Mouse (Mus musculus) erythroblast, embryonic 14.5 days (primary cell): ENCODE results near the gene Olfr460. TPM values are rescaled to one million over a fixed set of nuclear protein-coding genes. Genes with fewer than 3 reads are reported as not detected.

Source experiments
- H3K27me3 ChIP-seq: 2 replicates; pipeline ENCODE4 v1.6.1; 2012; ENCODE audit warnings: inconsistent platforms; ENCODE audit not compliant: control insufficient read depth
- H3K36me3 ChIP-seq: 2 replicates; pipeline ENCODE4 v1.6.1; 2012; ENCODE audit warnings: mild to moderate bottlenecking, inconsistent platforms; ENCODE audit not compliant: control insufficient read depth
- H3K4me1 ChIP-seq: 2 replicates; pipeline ENCODE4 v1.6.1; 2012; ENCODE audit warnings: inconsistent platforms; ENCODE audit not compliant: control insufficient read depth
- H3K4me3 ChIP-seq: replicated peaks from 2 replicates; pipeline ENCODE3; 2012; ENCODE audit warnings: moderate library complexity, mild to moderate bottlenecking, inconsistent platforms
- H3K9me3 ChIP-seq: 2 replicates; pipeline ENCODE4 v1.6.1; 2012; ENCODE audit warnings: low read length, inconsistent platforms, mixed read lengths; ENCODE audit not compliant: control insufficient read depth
- GATA1 ChIP-seq: IDR thresholded peaks from 2 replicates; pipeline ENCODE4 v1.6.1; 2012; ENCODE audit warnings: low read length, inconsistent platforms, mixed read lengths
- TAL1 ChIP-seq: IDR thresholded peaks from 3 replicates; pipeline ENCODE4 v1.6.1; 2012; ENCODE audit warnings: low read length, inconsistent platforms, mixed read lengths
- polyA plus RNA-seq: library from polyadenylated mRNA; stranded (reverse); fragments of >175 nt; gene quantifications from 2 replicates; pipeline ENCODE4 v1.2.3, GENCODE M21; 2012

Gene Olfr460
- polyA plus RNA-seq, 1 experiment = not detected

GRCm38 (mm10) chr6:40607431-40607830 is 38.1 kb downstream of the Olfr460 start:
- TF ChIP-seq GATA1 = no peak
- no peak for TF ChIP-seq TAL1
- no peaks in the 10 kb centered on the region for H3K27me3 ChIP-seq
- no peak overlapping the region for H3K4me3 ChIP-seq

GRCm38 (mm10) chr6:40610244-40610643 is 41.0 kb downstream of the Olfr460 start:
- no peaks in the 10 kb centered on the region for H3K4me1 ChIP-seq
- TF ChIP-seq TAL1 = no peak
- no peak for TF ChIP-seq GATA1
- H3K9me3 ChIP-seq = no peaks in the 10 kb centered on the region
- no peaks in the 10 kb centered on the region for H3K27me3 ChIP-seq
- no peak overlapping the region for H3K4me3 ChIP-seq
- no peaks in the 10 kb centered on the region for H3K36me3 ChIP-seq

More at GRCm38 (mm10) chr6:40607431-40607830, 38.1 kb downstream of the Olfr460 start:
- Histone ChIP-seq H3K36me3 (no peaks in the 10 kb centered on the region), H3K9me3 (no peaks in the 10 kb centered on the region), H3K4me1 (no peaks in the 10 kb centered on the region)

- H3K9me3 ChIP-seq = no peaks in the 10 kb centered on the region
These were observed 44.1 kb downstream of the Olfr460 start, which contains the start of gene Tas2r138 for GRCm38 (mm10) chr6:40613260-40613852. Tas2r138 (minus strand) TSS chr6:40613310.

GRCm38 (mm10) chr6:40617965-40618364 is 48.7 kb downstream of the Olfr460 start:
- H3K4me3 ChIP-seq = no peak overlapping the region
- no peaks in the 10 kb centered on the region for H3K9me3 ChIP-seq
- no peaks in the 10 kb centered on the region for H3K4me1 ChIP-seq
- H3K27me3 ChIP-seq = no peaks in the 10 kb centered on the region
- H3K36me3 ChIP-seq = no peaks in the 10 kb centered on the region
- TF ChIP-seq GATA1 (no peak), TAL1 (no peak)

More at GRCm38 (mm10) chr6:40613260-40613852, 44.1 kb downstream of the Olfr460 start, which contains the start of gene Tas2r138:
- TF ChIP-seq GATA1 (no peak), TAL1 (no peak)
- Histone ChIP-seq H3K27me3 (no peaks in the 10 kb centered on the region), H3K36me3 (no peaks in the 10 kb centered on the region), H3K4me3 (no peak within 1 kb of the TSS), H3K4me1 (no peaks in the 10 kb centered on the region)

Other genes with a start within 250 kb of the Olfr460 start
- gene Agk, start 244.3 kb upstream of the Olfr460 start, polyA plus RNA-seq = 0.09 and 0.16 TPM in 2 replicates
- not detected in 2 replicates for gene E330009J07Rik, start 133.4 kb upstream of the Olfr460 start, polyA plus RNA-seq
- not detected in 2 replicates for gene Wee2, start 130.4 kb upstream of the Olfr460 start, polyA plus RNA-seq
- gene Ssbp1, start 98.1 kb upstream of the Olfr460 start, polyA plus RNA-seq = 0.52 and 0.59 TPM in 2 replicates
- gene Tas2r137, start 78.3 kb upstream of the Olfr460 start, polyA plus RNA-seq = not detected in 2 replicates
- not detected in 2 replicates for gene Tas2r108, start 76.0 kb upstream of the Olfr460 start, polyA plus RNA-seq
- not detected in 2 replicates for gene Prss37, start 50.0 kb upstream of the Olfr460 start, polyA plus RNA-seq
- gene Olfr461, start 14.4 kb upstream of the Olfr460 start, polyA plus RNA-seq = not detected in 2 replicates
- not detected in 2 replicates for gene Clec5a, start 16.3 kb downstream of the Olfr460 start, polyA plus RNA-seq
- not detected in 2 replicates for gene Tas2r138, start 43.8 kb downstream of the Olfr460 start, polyA plus RNA-seq
- gene Mgam, start 59.3 kb downstream of the Olfr460 start, polyA plus RNA-seq = 0.10 TPM in 1 of 2 replicates, not detected in the other